Mouse (Mus musculus) T-helper 2 cell (primary cell): ENCODE data around the gene Afap1l2.

ENCODE experiments used
- in situ Hi-C: fragments of 300-600 bp; cut with MboI, MseI; formaldehyde crosslinking; loops from one replicate; pipeline ENCODE4 v1.15.1; 2025; ENCODE audit warnings: high pct_unique_total_duplicates

Gene Afap1l2

GRCm38 (mm10) chr19:57007781-57008710, at the start of gene Afap1l2:
Gene Afap1l2, minus strand, starts transcription at chr19:57008228.
- in situ Hi-C loops: no loop called here

GRCm38 (mm10) chr19:57057568-57057967, 49.5 kb upstream of the Afap1l2 start:
- in situ Hi-C loops: no loop called here

- in situ Hi-C loops: no loop called here
These were observed 47.4 kb upstream of the Afap1l2 start for GRCm38 (mm10) chr19:57055215-57056120.

GRCm38 (mm10) chr19:57052959-57053358, 44.9 kb upstream of the Afap1l2 start:
- in situ Hi-C loops: no loop called here

GRCm38 (mm10) chr19:57052016-57052415, 44.0 kb upstream of the Afap1l2 start:
- in situ Hi-C loops: no loop called here

- in situ Hi-C loops: no loop called here
These were observed 41.6 kb upstream of the Afap1l2 start for GRCm38 (mm10) chr19:57049592-57050090.

- in situ Hi-C loops: no loop called here
These were observed 39.8 kb upstream of the Afap1l2 start for GRCm38 (mm10) chr19:57047671-57048320.

- in situ Hi-C loops: no loop called here
These were observed 31.2 kb upstream of the Afap1l2 start for GRCm38 (mm10) chr19:57039258-57039657.

- in situ Hi-C loops: no loop called here
These were observed 28.8 kb upstream of the Afap1l2 start for GRCm38 (mm10) chr19:57036860-57037259.

- in situ Hi-C loops: no loop called here
These were observed 23.6 kb upstream of the Afap1l2 start for GRCm38 (mm10) chr19:57031582-57031981.

- in situ Hi-C loops: loop anchor here (5.0 kb wide), 1 partner anchor 112 kb away; no protein-coding TSS in a partner anchor
These were observed 21.4 kb upstream of the Afap1l2 start for GRCm38 (mm10) chr19:57029461-57029860.

GRCm38 (mm10) chr19:57028327-57029179, 20.5 kb upstream of the Afap1l2 start:
- in situ Hi-C loops: loop anchor here (5.0 kb wide), 1 partner anchor 111 kb away; no protein-coding TSS in a partner anchor

GRCm38 (mm10) chr19:57026501-57026900, 18.5 kb upstream of the Afap1l2 start:
- in situ Hi-C loops: loop anchor here (5.0 kb wide), 1 partner anchor 109 kb away; no protein-coding TSS in a partner anchor

- in situ Hi-C loops: no loop called here
These were observed 9.8 kb upstream of the Afap1l2 start for GRCm38 (mm10) chr19:57017785-57018179.

- in situ Hi-C loops: no loop called here
These were observed 9.2 kb upstream of the Afap1l2 start for GRCm38 (mm10) chr19:57016995-57017784.

GRCm38 (mm10) chr19:57014808-57015207, 6.8 kb upstream of the Afap1l2 start:
- in situ Hi-C loops: no loop called here

GRCm38 (mm10) chr19:57013271-57013677, 5.2 kb upstream of the Afap1l2 start:
- in situ Hi-C loops: no loop called here

GRCm38 (mm10) chr19:57012068-57012467, 4.0 kb upstream of the Afap1l2 start:
- in situ Hi-C loops: no loop called here

- in situ Hi-C loops: no loop called here
These were observed 2.0 kb upstream of the Afap1l2 start for GRCm38 (mm10) chr19:57010064-57010463.

GRCm38 (mm10) chr19:57009653-57010052, 1.6 kb upstream of the Afap1l2 start:
- in situ Hi-C loops: no loop called here
